Mouse (Mus musculus) ovary, postnatal 36 days (tissue): Measurements from ENCODE around the gene Papln.
A peak's percentile ranks its signal among the peaks of the same experiment; 100 is the strongest.

Source experiments
- DNase-seq: peaks from one replicate; pipeline ENCODE4 v3.0.0; 2022; ENCODE audit warnings: low spot score, mixed read lengths

The Papln gene

GRCm38 (mm10) chr12:83767833-83768232 is 4.4 kb downstream of the Papln start:
- no peak for DNase-seq

DNA sequence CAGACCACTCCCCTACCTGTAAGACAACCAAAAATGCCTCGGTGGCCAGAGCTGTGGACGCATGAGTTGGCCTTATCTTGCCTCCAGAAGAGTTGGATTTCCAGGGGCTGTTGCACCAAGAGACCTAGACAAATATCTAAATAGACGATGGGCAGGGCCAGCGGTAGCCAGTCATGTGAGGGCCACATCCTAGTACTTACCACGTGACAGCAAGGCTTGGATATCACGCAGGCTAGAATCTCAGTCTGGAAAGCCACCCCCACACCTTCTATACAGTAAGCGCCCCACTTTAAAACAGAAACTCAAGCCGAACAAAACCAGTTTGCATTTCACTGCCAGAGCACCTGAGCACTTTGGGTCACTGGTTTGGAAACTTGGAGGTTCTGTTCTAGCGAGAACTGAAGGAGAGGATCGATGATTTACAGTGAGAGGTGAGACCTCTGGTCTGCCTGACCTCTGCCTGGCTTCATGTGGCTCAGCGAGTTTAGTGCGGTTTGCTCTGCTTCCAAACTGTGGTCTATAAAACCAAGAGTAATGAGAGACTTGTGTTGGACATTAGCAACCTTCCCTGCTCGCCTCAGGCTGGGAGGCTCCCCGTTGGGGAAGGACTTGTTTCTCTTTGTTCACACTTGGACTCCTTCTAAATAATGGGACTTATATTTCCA is 4.9 kb downstream of the Papln start:
- no peak for DNase-seq

- peak; percentile 57 for DNase-seq
Observed at GRCm38 (mm10) chr12:83770418-83771256, 7.2 kb downstream of the Papln start.

DNA sequence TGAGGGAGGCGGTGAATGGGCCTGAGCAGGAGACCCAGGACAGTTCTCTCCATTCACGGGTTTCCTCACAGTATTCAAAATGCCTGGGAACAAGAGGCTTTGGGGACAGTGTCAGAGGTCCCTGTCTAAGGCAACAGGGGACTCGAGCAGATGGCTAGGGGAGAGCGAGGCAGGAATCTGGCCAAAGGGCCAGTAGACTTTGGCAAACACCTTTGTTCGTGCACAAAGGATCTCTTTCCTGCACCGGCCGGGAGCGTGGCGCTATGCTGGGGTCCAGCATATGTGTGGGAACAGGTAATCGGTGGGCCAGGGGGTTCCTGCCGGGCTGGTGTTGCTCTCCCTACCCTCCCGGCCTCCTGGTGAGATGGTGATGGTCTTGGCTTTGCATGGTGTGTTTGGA is 12.2 kb downstream of the Papln start:
- DNase-seq = no peak

GRCm38 (mm10) chr12:83776766-83777165 is 13.3 kb downstream of the Papln start:
- DNase-seq = no peak

- no peak for DNase-seq
Observed at GRCm38 (mm10) chr12:83780181-83780580, 16.7 kb downstream of the Papln start.

DNA sequence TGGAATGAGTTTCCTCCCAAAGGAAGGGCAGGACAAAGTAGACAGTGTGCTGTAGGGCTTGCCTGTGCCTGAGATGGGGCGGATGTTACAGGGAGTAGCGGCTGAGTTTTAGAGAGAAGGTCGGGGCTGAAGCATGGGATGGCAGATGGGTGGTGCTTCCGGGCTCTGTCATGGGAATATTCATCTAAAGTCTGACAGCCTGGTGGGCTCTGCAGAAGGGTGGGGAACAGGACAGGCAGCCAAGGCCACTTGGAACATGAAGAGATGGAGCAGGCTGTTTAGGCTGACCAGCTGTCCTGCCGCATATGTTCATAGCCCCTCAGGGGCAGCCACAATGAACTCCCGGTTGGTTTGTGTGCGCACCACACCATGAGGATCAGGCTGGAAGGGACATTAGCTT is 17.8 kb downstream of the Papln start:
- no peak for DNase-seq

DNA sequence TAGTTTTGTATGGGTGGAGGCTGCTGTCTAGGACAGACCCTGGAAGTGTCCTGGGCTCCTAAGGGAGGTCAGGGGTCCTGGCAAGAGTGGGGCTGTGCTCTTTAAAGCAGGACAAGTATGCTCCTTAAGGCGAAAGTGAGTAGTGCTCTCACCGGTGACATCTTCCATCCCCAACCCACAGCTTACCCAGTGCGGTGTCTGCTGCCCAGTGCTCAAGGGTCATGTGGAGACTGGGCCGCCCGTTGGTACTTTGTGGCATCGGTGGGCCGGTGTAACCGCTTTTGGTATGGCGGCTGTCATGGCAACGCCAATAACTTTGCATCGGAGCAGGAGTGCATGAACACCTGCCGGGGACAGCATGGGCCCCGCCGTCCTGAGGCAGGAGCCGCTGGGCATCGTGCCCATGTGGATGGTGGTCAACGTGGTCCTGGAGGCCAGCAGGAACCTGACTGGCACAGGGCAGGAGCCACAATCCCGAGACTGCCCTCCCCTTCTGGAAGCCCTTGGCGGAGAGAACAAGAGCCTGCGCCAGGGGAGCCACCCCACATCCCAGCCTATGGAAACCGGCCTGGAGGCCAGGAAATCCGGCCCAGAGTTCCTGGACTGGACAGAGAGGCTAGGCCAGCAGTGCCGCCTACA is 18.3 kb downstream of the Papln start:
- DNase-seq = peak; percentile 3

GRCm38 (mm10) chr12:83782669-83783068 is 19.2 kb downstream of the Papln start:
- peak; percentile 3 for DNase-seq

GRCm38 (mm10) chr12:83785305-83785704 is 21.9 kb downstream of the Papln start:
- no peak for DNase-seq

DNA sequence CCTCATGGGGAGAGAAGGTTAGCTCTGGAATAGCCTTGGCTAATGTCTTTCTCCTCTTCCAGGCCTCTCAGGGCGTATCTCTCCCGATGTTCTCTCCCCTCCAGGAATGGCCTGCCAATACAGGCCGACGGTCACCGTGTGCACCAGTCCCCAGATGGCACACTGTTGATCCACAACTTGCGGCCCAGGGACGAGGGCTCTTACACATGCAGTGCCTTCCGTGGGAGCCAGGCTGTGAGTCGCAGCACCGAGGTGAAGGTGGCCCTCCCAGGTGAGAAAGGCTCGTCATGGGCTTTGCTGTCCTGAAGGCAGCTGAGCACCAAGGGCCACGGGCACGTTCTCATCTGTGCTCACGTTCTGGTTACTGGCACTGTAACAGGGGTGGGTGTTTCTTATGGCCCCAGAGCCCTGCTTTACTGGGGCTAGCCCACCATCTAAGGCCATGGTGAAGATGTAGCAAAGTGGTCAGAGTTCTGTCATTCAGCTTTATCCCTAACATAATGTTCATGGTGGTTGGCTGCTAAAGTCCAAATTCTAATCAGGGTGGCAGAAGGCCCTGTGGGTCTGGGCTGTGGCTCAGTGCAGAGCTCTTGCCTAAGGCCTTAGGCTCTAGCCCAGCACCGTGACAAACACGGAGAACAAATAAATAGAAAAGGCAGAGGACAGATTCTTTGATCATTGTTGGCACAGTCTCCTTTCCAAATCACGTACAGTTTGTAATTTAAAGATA is 25.8 kb downstream of the Papln start:
- DNase-seq = no peak

GRCm38 (mm10) chr12:83789781-83790140 is 26.3 kb downstream of the Papln start:
- DNase-seq = no peak

DNA sequence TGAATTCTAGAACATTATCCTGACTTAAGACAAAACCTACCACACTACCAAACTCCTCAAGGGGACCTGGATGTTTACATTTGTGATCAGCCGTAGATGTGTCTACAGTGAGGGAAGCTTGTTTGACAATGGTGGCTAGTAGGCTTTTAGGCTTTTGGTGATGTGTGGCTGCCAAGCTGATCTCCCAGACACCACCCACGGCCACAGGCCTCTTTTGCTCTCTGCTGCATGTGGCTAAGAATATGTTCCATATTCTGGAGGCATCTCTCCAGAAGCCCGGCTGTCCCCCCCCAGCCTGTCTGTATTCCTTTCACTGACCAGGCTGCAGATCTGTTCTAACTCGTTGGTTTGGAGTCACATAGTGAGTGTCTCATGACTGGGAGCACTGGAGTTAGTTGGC is 27.3 kb downstream of the Papln start:
- DNase-seq = no peak

DNA sequence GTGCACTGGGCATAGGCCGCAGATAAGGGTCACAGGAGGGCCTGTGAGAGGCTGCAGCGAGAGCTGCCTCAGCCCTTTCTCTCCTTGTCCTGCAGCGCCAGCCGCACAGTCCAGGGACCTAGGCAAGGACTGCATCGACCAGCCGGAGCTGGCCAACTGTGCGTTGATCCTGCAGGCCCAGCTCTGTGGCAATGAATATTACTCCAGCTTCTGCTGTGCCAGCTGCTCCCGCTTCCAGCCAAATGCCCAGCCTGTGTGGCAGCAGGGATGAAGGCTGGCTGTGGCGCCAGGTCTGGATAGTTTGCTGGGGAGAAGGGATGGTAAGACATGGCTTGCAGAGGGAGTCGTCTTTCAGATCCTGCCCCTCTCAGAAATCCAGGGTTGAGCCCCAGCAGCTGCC is 28.3 kb downstream of the Papln start:
- no peak for DNase-seq

GRCm38 (mm10) chr12:83792706-83793410 is 29.4 kb downstream of the Papln start:
- DNase-seq = no peak

DNA sequence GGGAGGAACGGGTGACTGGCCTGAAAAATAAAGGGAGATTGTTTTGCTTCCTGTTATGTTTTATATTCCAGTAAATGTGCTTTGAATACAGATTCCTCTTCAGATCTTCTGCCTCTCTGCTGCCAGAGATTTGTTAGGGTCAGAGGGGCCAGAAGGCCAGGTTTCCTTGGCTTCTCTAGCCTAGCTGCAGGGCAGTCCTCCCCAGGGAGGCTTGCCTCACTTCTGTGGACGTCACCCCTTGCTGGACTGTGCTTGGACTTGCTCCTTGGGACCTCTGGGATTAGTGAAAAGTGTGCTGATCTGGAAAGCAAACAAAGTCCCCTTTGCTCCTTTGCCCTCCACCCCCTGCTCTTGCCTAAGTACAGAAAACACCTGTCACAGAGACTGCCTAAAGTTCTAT is 31.6 kb downstream of the Papln start:
- no peak for DNase-seq

GRCm38 (mm10) chr12:83795586-83795985 is 32.2 kb downstream of the Papln start:
- no peak for DNase-seq

- DNase-seq = no peak
Observed at GRCm38 (mm10) chr12:83798313-83798712, 34.9 kb downstream of the Papln start.

- DNase-seq = no peak
Observed at GRCm38 (mm10) chr12:83800943-83801342, 37.5 kb downstream of the Papln start.

- no peak for DNase-seq
Observed at GRCm38 (mm10) chr12:83803641-83804040, 40.2 kb downstream of the Papln start.

DNA sequence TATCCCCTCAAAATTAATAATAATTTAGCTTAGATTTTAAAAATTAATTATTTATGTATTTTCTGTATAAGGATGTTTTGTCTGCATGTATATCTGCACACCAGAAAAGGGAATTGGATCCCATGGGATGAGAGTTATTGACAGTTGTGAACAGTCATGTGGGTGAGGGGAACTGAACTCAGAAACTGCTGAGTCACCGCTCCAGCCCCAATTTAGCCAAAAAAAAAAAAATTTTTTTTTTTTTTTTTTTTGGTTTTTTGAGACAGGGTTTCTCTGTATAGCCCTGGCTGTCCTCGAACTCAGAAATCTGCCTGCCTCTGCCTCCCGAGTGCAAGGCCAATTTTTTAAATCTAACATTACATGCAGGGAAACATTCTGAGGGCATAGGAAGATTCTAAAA is 48.5 kb downstream of the Papln start:
- DNase-seq = no peak

GRCm38 (mm10) chr12:83816616-83817015 is 53.2 kb downstream of the Papln start:
- no peak for DNase-seq
